Mouse (Mus musculus) left cerebral cortex, adult 9 months (tissue): ENCODE measurements around the gene Ppfia3.
"Not testable (repeated sequence)": the region's sequence is repeated elsewhere in the genome, so short reads cannot be mapped to it uniquely, and the experiment has no call there.

Experiments
- DNase-seq, 2 experiments: peaks; one replicate each; pipeline ENCODE4 v3.0.0; 2022; ENCODE audit warnings: low spot score in 2 of 2

Ppfia3 gene

DNA sequence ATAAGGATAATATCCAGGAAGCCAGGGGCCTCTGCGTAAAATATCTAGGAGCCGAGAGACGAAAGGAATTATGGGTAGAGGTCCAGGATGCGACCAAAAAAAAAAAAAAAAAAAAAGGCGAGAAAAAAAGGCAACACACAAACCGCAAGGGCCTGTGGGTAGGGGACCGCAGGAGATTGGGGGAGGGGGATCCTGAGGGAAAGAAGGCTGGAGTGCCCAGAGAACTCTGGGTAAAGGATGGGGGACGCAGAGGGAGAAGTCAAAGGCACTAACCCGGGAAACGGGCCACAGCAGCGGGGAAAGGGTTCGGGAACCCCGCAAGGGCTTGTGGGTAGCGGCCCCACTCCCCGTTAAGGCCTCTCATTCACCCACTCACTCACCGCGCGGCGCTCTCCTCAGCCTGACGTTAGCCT is 28.3 kb upstream of the Ppfia3 start:
- peak in 1 of 2 experiments; percentile 26 for DNase-seq

DNA sequence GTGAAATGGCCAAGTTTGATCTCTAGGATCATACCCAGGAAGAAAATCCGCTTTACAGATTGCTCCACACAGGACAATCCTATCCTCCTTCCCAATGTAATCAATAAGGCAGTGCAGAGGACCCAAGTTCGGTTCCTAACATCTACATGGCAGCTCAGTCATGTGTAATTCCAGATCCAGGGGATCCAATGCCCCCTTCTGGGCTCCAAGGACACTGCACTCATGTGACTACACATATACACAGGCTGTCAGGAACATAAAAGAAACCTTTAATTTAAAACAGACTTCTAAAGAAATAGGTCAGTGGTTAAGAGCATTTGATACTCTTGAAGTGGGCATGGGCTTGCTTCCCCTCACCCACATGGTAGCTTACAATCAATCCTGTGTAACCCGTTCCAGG is 19.3 kb upstream of the Ppfia3 start:
- no peak for DNase-seq

DNA sequence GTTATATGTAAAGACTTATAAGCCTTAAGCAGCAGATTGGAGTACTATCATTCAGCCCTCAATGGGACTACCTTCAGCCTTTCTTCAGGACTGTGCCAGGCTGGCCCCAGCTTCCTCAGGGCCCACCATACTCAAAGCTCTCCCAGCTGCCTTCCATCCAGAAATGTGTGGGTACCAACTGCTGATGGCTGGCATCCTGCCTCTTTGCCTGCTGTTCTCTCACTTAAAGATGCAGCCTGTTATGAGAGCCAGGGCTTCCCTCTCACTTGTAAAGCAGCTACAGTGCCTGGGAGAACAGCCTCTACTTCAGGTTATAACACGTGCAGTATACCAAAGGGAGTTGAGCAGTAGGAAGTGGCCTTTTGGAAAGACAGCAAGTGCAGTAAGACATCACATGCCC is 9.2 kb upstream of the Ppfia3 start:
- DNase-seq = no peak

DNA sequence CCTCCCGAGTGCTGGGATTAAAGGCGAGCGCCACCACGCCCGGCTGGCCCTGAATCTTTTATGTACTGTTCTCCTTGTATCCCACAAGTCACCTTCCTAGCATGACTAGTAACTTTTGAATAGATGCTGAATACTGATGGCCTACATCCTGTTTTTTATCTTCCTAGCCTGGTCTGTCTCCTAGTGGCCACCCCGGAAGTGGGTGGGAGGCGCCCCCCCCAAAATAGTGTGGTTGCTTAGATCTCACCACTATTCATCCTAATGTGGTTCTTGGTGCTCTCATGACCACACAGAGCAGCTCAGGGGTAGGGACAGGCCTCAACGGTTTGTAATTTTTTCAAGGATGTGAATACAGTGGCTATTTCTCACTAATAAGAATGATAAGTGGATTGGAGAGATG is 7.8 kb upstream of the Ppfia3 start:
- no peak for DNase-seq

DNA sequence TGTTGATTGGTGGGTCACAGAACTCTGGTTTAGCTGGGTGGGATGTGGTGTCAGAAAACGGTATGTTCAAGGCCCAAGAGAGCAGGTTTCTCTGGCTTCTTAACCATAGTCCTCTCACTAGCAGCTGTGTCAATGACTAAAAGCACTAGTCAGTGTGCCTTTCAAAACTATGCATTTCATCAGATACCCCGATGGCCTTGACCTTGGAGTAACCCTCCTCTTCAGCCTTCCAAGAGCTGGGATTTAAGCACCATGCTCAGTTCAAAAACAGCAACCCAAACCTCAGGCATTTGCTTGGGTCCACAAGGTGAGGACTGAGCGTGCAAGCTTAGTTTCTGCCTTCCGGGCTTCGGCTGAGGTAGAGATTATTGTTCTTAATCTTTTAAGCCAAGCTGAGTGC is 5.6 kb upstream of the Ppfia3 start:
- DNase-seq = no peak

DNA sequence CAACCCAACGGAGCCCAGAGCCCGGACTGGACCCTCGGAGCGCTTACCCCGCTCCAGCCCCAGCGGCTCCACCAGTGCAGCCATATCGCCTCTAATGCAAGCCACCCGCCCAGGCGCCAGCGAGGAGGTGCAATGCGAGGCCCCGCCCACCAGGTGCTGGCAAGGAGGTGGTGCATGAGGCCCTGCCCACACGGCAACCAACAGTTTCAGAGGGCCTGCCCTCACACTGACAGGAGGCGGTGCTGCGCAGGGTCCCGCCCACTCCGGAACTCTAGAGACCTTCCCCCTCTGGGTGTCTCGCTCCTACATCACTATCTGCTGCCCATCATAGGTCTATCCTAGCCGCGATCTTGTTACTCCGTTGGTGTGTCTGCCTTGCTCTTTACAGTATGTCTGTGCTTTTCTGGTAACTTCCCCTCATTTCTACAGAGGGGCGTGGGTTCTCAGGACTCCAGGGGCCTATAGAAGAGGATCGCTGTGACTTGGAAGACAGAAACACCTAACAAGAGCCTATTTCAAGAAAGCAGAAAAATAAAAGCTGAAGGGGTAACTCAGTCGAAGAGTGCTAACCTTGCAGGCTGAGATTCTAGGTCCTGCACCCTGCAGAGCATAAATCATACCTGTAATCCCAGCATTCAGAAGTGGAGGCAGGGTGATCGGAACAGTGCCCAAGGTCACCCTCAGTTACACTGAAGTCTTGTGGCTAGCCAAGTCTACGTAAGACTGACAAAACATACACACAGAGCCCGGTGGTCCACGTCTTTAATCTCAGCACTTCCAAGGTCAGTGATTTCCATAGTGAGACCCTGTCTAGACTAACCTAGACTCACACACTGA is 3.9 kb upstream of the Ppfia3 start, which contains the start of gene Lin7b:
Gene Lin7b, minus strand, starts transcription at position 109 of the 837 bp plus-strand sequence.
- DNase-seq = peak; percentile 89 to 94

DNA sequence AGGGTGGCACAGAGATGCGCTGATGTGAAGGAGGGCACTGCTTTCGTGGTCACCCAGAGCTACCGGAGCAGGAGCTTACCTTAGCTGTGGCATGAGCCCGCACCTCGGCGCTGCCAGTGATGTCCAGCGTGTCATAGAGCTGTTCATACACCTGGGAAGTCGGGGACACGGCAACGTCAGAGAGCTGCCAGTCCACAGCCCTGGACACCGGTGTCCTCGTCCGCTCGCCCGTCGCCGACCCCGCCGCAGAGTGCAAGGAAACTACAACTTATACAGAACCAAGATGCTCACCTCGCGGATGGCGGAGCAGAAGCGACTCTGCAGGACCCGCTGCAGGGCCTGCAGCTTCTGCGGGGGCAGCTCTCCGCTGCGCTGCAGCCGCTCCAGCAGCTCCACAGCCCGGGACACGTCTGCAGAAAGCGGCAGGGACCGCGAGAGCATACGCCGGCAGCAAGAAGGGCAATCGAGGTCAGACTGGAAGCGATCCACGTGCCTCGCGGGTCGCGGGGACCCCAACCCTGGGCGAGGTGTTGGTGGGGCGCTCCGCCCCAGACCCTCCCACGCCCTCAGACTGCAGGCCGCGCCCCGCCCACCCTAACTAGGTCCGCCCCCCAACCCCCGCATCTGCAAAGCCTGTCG is 3.1 kb upstream of the Ppfia3 start:
- peak in 1 of 2 experiments; percentile 42 for DNase-seq

DNA sequence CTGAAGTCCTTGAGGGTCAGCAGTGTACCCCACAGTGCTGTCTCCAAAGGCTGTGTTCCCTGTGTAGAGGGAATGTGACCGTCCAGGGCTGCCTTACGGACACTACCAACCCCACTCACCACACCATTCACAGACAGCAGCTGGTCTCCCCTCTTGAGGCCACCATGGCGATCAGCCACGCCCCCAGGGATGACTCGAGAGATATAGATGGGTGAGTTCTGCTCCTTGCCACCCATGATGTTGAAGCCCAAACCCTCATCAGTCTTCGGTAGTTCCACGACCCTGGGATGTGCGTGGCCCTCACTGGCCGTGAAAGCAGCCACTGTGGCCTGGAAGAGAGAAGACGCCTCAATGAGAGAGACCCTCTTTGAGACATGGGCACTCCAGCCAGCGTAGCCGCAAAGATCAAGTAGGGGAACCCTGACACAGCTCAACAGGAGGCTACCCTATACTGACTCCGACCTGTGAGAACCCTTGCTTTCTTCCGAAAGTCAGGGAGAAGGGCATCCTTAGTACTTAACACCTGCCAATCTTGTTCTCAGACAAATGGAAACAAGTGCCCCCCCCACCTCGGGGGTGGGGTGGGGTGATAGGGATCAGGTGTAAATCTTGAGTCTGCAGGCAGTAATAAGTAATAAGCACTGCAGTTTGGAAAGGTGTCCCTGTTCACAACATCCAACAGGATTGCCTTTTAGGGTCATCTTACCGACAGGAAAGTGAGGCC is 2.4 kb upstream of the Ppfia3 start:
- peak in 1 of 2 experiments; percentile 24 for DNase-seq

DNA sequence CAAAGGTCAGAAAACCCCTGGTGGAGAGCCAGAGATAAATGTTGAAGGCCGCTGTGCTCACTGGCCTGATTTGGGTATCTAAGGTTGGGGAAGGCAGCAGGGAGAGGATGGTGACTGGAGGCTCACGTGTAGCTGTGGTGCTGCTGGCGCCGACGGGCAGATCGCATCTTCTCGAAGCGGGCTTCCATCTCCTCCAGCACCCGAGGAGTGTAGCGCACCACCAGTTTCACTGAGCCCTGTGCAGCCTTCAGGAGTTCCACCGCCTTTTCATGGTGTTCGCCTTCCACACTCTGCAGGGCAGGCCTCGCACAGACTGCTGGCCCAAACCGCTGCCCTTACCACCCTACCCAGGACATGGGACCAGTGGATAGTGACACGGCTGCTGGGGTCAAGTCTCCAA is 1.4 kb upstream of the Ppfia3 start:
- DNase-seq = no peak

DNA sequence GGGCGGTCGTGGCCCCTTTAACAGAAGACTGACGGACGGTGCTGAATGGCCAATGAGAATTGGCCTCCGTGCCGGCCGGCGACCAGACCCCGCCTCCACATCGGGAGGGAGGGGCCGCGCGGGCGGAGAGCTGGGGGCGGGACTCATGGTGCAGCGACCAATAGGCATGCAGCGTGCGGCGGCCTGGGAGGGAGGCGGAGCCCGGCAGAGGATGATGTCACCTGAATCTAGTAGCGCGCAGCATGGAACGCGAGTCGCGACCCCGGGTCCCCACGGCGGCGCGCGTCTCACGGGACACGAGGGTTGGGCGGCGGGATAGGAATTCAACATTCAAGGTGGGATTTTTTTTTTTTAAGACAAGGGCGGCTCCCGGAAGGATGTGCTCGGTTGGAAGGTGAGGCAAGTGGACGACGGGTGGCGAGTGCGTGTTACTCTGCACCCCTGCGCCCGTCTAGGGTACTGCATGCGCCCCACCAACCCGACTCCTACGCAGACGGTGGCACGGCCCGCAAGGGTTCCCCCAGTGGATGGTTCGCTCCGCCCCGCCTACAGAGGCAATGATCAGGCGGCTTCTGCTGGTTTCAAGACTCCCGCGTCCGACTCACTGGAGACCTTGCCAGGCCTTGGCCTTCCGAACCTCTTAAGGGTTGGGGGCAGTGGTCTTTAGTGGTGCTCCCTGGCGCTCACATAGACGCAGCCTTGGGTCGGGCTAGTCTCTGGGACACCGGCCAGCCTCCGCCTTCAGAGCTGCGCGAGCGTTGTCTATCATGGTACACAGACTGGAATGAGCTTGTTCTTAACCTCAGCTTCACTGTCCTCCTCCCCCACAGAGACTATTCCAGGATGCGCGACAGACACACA is 431 bp upstream of the Ppfia3 start:
- DNase-seq = peak; percentile 97 to 98

DNA sequence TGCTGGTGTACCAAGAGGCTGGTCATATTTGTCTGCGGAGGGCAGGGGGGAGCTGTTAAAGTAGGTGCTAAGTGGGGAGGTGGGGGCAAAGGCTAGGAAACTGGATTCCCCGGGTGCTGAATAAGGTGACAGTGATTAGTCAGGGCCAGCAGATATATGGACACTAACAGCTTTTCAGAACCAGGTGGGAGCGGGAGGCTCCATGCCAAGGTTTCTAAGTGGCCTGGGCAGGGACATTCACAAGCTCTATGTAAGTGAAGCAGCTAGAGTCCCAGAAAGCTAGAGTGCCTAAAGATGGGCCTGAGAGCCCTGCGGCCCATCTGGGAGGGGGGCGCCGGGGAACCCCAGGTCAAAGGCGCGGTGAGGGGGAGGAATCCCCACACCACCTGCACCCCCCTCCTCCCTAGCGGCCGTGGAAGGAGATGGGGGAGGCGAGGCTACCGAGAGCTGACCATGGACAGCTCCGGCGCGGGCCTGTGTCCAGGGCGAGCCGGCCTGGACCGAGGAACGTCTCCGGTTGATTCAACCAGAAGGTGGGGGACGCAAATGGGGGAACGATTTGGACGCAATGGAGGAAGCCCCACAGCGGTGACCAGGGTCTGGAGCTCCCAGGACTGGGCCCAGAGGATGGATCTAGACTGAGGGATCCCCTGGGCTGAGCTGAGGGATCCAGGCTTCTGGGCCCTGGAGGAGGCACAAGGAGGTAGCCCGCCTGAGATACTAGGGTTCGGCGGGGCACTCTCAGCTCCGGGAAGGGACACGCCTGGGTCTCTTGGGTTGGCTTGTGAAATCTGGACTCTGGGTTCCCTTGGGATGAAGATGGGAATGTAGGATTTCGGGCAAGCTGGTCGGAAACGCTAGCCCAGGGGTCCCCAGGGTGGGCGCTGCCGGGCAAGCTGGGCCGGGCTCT is 822 bp downstream of the Ppfia3 start:
- DNase-seq = peak in 1 of 2 experiments; percentile 47

DNA sequence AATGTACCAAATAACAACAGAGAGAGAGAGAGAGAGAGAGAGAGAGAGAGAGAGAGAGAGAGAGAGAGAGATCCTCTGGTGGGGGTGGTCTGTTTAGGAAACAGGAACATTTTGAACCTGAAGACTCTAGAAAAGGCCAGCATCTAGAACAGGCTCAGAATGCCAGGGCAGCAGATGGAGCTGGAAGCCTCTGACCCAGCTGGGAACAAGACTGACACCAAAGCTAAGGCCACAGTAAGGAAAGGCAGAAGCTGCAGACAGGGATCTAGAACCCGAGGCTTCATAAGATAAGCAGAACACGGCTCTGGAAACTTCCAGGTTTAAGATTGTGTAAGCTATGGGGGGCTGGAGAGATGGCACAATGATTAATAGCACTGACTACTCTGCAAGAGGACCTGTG is 2.8 kb downstream of the Ppfia3 start:
- DNase-seq = no peak

DNA sequence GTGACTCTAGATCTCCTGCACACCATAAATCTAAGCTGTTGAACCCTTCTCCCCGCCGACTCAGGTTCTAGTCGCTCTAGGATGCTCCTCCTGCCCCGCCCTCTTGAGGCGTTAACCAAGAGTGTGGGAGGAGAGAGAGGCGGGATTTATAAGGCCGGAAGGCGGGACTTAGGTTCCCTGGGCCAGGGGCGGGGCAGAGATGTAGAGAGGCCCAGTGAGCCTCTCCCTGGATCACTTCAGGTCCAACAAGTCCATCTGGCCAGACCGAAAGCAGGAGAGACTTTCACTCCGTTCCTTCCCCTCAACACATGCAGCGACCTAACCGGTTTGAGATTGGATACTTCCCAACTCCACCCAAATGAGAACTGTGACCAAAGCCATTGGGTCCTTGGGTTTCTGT is 4.0 kb downstream of the Ppfia3 start:
- DNase-seq = no peak

DNA sequence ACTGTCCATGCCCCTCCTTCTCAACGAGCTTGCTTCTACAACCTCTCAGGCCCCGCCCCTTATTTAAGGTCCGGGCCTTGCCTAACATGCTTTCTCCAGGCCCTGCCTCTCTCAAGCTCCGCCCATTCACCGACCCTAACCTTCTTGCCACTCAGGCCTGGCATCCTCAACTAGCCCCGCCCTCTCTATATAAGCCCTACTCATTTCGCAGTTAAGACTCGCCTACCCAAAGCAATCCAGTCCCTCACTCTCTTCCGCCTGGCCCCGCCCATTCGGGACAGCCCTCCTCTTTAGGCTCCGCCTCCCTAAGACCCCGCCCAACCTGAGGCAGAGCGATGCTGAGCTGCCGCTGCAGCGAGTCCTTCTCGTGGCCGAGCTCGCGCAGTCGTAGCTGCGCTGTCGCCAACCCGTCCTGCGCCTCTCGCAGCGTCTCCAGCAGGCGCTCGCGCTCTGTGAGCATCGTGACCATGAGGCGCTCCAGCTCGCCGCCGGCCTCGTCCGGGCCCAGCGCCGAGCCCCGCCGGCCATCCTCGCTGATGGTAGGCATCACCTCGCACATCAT is 5.5 kb downstream of the Ppfia3 start:
- peak; percentile 72 to 85 for DNase-seq

DNA sequence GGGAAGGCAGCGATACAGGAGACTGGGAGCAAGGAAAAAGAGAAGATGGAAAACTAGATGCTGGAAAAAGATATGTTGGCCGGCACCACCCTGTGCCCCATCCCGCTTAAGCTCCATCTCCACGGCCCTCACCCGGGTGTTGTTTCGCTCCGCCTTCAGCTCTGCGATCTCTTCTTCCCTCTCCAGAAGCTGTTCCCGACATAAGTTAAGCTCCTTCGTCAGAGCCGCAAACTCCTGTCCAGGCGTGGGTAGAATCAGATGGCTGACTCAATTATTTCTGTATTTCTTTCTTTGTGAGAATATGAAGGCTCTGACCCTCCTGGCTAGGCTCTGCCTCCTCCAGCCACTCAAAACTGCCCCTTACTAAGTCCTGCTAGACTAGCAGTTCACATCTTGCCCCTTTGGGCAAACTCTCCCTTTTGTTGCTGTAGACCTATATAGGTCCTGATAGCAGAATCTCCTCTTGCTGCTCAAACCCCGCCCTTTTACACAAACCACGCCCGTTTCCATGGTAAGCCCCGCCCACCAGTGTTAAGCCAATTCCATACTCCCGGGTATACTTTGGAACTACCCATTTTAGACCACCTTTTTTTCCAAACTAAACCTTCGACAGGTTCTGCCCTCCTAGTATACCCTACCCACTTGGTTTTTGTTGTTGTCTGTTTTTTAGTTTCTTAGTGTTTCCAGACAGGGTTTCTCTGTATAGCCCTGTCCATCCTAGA is 6.3 kb downstream of the Ppfia3 start:
- DNase-seq = no peak

DNA sequence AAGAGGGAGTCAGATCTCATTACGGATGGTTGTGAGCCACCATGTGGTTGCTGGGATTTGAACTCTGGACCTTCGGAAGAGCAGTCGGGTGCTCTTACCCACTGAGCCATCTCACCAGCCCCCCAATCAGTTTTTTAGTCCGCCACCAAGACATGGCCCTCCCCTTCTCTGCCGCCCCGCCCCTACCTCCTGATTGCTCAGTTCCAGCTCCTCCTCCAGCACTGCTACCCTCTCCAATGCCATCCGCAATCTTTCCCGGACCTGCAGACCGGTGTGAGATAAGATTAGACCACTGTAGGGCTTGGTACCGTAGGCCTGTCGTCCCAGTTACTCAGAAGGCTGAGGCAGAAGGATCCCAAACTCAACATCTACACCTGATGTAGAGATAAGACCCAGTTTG is 7.7 kb downstream of the Ppfia3 start:
- not testable (repeated sequence) for DNase-seq

DNA sequence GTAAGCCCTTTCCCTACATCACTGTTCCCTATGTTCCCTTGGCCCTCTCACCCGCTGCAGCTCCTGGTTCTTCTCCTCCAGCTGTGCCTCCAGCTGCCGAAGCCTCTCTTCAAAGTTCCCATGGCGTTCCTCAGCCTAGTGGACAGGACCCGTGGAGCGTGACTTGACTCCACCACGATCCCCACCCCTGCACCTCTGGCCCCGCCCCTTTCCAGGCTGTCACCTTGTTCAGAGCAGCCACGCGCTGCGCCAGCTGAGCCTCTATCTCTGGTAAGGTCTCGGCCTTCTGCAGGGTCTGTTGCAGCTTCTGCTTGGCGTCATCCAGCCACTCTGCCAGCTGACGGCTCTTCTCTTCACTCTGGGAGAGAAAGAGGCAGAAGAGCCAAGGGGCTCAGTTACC is 10.7 kb downstream of the Ppfia3 start:
- DNase-seq = no peak

DNA sequence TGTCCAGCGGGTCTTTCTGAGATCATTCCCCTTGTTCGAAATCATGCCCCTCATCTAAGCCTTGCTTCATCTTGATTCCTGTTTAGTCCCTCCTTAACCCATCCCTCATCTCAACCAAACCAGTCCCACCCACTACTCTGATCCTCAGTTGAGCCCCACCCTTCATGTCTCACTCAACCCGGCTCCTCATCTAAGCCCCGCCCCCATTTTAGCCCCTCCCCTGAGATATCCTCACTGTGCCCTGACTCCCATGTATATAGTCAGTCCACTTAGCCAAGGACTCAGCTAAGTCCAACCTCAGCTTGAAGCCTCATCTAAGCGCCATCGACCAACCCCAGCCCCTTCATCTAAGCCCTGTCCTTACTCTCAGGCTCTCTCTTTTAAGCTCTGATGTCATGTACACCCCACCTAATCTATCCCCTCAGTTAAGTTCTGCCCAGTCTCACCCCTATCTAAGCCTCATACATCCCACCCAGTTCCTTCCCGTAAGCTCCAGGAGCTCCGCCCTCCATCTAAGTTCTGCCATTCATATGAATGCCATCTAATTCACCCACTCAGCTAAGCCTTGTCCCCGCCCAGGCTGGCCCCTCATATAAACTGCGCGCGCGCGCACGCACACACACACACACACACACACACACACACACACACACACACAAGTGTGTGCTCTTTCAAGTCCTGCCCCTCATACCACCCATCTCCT is 11.3 kb downstream of the Ppfia3 start:
- no peak for DNase-seq

DNA sequence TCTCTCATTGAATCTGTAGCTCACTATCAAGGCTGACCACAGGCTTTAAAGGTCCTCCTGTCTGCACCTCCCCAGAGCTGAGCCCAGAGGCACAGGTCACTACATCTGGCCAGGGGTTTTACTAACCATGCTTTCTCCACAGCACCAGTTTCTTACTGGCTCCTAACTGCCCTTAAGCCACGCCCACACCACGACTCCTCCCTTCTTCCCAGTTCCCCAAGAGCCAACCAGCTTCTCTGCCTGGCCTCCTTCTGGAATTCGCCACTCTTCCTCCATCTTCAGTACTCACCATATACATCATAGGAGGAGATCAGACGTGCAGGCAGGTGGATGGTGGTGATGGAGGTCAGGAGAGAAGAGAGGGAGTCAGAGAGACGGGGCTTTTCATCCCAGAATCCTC is 13.8 kb downstream of the Ppfia3 start:
- no peak for DNase-seq
